Comparison of ENCODE assay signal across 8 mouse cellular contexts in the genomic region with DNA sequence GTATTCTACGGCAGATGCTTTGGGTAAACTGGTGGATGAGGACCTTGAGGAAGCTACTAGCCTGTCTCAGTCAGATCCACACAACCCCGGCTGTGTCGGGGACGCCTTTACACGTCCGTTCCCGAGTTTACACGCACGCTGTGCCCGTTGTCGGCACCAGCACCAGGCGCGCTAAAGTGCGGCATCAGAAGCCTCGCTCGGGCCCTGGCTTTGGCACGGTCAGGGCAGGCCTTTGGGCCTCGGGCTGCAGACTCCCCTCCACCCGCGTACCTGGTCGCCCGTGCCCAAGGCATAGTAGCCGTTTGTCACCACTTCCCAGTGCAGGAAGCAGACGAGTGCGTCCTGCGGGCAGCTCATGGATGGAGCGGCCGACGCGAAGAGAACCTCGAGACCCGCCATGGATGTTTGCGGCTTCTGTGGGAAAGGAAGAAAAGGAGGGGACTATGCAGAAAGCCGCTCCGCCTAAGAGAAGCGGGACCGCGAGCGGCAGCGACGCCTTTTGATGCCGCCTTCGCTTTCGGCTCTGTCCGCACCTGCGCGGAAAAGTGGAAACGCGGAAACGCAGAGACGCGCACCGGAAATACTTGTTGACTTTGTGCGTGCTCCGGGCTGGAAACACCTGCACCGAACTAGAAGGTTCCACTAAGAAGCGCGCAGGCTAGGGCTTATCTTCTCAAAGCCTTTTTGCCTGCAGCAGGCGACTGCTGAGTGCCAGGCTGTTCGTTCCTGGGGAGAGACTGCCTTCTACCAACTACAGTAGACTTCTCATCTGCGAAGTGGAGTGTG. TPM values are rescaled to one million over a fixed set of nuclear protein-coding genes. Genes with fewer than 3 reads are reported as not detected.
A peak's percentile ranks its signal among the peaks of the same experiment; 100 is the strongest.
DNase-seq lines count a peak whose midpoint lies in the region; ATAC-seq lines count a peak whose summit lies in the region.

No protein-coding gene starts in this region.

- peak; percentile 83 for DNase-seq in Muller cell, postnatal 12 days (ENCODE audit: inconsistent ontology term)
- DNase-seq in cerebellum, adult 9-11 months = peak; percentile 88
- peak; percentile 80 to 95 for DNase-seq in frontal cortex, adult 2 months (ENCODE audit: extremely low spot score in 1 of 2, low spot score in 1 of 2)
- peak; percentile 90 for DNase-seq in hindbrain, embryonic 11.5 days (ENCODE audit: low spot score)
- peak; percentile 91 to 93 for DNase-seq in layer of hippocampus, postnatal 14 days (ENCODE audit: low spot score in 2 of 2)
- DNase-seq in lung, postnatal 14 days = peak; percentile 89
- peak; percentile 90 for DNase-seq in retina, adult 2 months (ENCODE audit: low read depth, low spot score)
- peak; percentile 87 to 89 for DNase-seq in thymus, postnatal 36 days

- peak overlapping the region; percentile 92 for H3K4me3 ChIP-seq in hindbrain, embryonic 11.5 days (ENCODE audit: low read depth, low read length)

- H3K27ac ChIP-seq in hindbrain, embryonic 11.5 days (ENCODE audit: low read depth, low read length) = peak overlapping the region; percentile 43

- WGBS in hindbrain, embryonic 11.5 days = under 1% methylated on average over 61 of the region's 61 CpGs

- H3K9ac ChIP-seq in hindbrain, embryonic 11.5 days (ENCODE audit: low read depth, low read length) = peak overlapping the region; percentile 75

- peak overlapping the region; percentile 79 for H3K4me2 ChIP-seq in hindbrain, embryonic 11.5 days (replicated peaks; ENCODE audit: low read depth, low read length)

- H3K9me3 ChIP-seq in hindbrain, embryonic 11.5 days (ENCODE audit: control insufficient read depth, low read length) = no peaks in the 10 kb centered on the region

- no peaks in the 10 kb centered on the region; the same call in 1 of the 2 replicates for H3K4me1 ChIP-seq in hindbrain, embryonic 11.5 days (replicated peaks; ENCODE audit: control insufficient read depth, insufficient read depth, low read length)

- no peaks in the 10 kb centered on the region for H3K27me3 ChIP-seq in hindbrain, embryonic 11.5 days (ENCODE audit: control insufficient read depth, insufficient read depth, low read length)

- peak; percentile 89 for ATAC-seq in hindbrain, embryonic 11.5 days (ENCODE audit: low FRiP score)

- no peaks in the 10 kb centered on the region for H3K36me3 ChIP-seq in hindbrain, embryonic 11.5 days (ENCODE audit: control insufficient read depth, insufficient read depth, low read length)

RNA-seq across cellular contexts. Expression of gene Psmf1, which starts 3.1 kb away (rescaled TPM):
- polyA plus RNA-seq in frontal cortex, adult 2 months (2012; rRNA removed) = 38.7 and 41.4 TPM in 2 replicates
- 43.5 and 45.9 TPM in 2 replicates for polyA plus RNA-seq in hindbrain, embryonic 11.5 days (2014; fragmentation: Nextera tagmentation; extraction: Ambion mirVana)
- 10 to 100 TPM; 38.2 to 38.5 TPM for total RNA-seq in layer of hippocampus, postnatal 14 days (2021)

RNA-seq across cellular contexts. Expression of gene Tmem74b, which starts 39.1 kb away (rescaled TPM):
- polyA plus RNA-seq in frontal cortex, adult 2 months (2012; rRNA removed) = 6.3 and 7.1 TPM in 2 replicates
- polyA plus RNA-seq in hindbrain, embryonic 11.5 days (2014; fragmentation: Nextera tagmentation; extraction: Ambion mirVana) = 4.3 and 5.2 TPM in 2 replicates
- total RNA-seq in layer of hippocampus, postnatal 14 days (2021) = 1 to 10 TPM; 4.5 to 6.3 TPM

Comparison
In these comparisons a context has a peak if more than half of its experiments do, and no peak if none do; other contexts are left out.
1. Peak in every context shown above with its lines: DNase-seq, ATAC-seq, H3K4me3 ChIP-seq and H3K27ac ChIP-seq.